Comparison of ENCODE assay signal across 8 mouse cellular contexts in genomic region chr12:56533501-56534310, GRCm38 (mm10). TPM values are rescaled to one million over a fixed set of nuclear protein-coding genes. Genes with fewer than 3 reads are reported as not detected.
DNase-seq lines count a peak whose midpoint lies in the region; ATAC-seq lines count a peak whose summit lies in the region.

No protein-coding gene starts in this region.

- H3K9ac ChIP-seq in intestine, embryonic 14.5 days (ENCODE audit: low read length): no peak overlapping the region
- H3K9ac ChIP-seq in intestine, embryonic 16.5 days (ENCODE audit: low read depth, low read length): no peak overlapping the region
- H3K9ac ChIP-seq in forebrain, embryonic 16.5 days (replicated peaks; ENCODE audit: low read depth, low read length): no peak overlapping the region
- peak overlapping the region; percentile 64 for H3K9ac ChIP-seq in midbrain, embryonic 13.5 days (replicated peaks)

- H3K27ac ChIP-seq in intestine, embryonic 14.5 days (ENCODE audit: low read depth): no peak overlapping the region
- no peak overlapping the region for H3K27ac ChIP-seq in intestine, embryonic 16.5 days (ENCODE audit: low read length)
- H3K27ac ChIP-seq in forebrain, embryonic 16.5 days (ENCODE audit: low read length): peak overlapping the region; percentile 53; the same call in 1 of the 2 replicates
- peak overlapping the region; percentile 56 for H3K27ac ChIP-seq in midbrain, embryonic 13.5 days

- H3K4me3 ChIP-seq in intestine, embryonic 14.5 days (ENCODE audit: low read depth, low read length): no peak overlapping the region
- no peak overlapping the region for H3K4me3 ChIP-seq in intestine, embryonic 16.5 days (ENCODE audit: low read length)
- peak overlapping the region; percentile 35 for H3K4me3 ChIP-seq in forebrain, embryonic 16.5 days (replicated peaks; ENCODE audit: low read length)
- peak overlapping the region; percentile 37 for H3K4me3 ChIP-seq in midbrain, embryonic 13.5 days (replicated peaks)

- no peaks in the 10 kb centered on the region for H3K9me3 ChIP-seq in intestine, embryonic 14.5 days (ENCODE audit: control insufficient read depth, low read length)
- no peaks in the 10 kb centered on the region for H3K9me3 ChIP-seq in intestine, embryonic 16.5 days (ENCODE audit: control insufficient read depth, low read length)
- no peaks in the 10 kb centered on the region for H3K9me3 ChIP-seq in forebrain, embryonic 16.5 days (ENCODE audit: control insufficient read depth, low read length)
- no peaks in the 10 kb centered on the region for H3K9me3 ChIP-seq in midbrain, embryonic 13.5 days

- H3K36me3 ChIP-seq in intestine, embryonic 14.5 days (ENCODE audit: control insufficient read depth, insufficient read depth, low read length): no peaks in the 10 kb centered on the region
- no peaks in the 10 kb centered on the region for H3K36me3 ChIP-seq in intestine, embryonic 16.5 days (ENCODE audit: control insufficient read depth, insufficient read depth, low read length)
- no peaks in the 10 kb centered on the region for H3K36me3 ChIP-seq in forebrain, embryonic 16.5 days (ENCODE audit: control insufficient read depth, insufficient read depth)
- H3K36me3 ChIP-seq in midbrain, embryonic 13.5 days: no peaks in the 10 kb centered on the region

- no peak overlapping the region for H3K4me2 ChIP-seq in intestine, embryonic 14.5 days (ENCODE audit: low read length)
- H3K4me2 ChIP-seq in intestine, embryonic 16.5 days (ENCODE audit: low read depth, low read length): no peak overlapping the region
- peak overlapping the region; percentile 30; the same call in 1 of the 2 replicates for H3K4me2 ChIP-seq in forebrain, embryonic 16.5 days (ENCODE audit: low read length)
- H3K4me2 ChIP-seq in midbrain, embryonic 13.5 days (replicated peaks): peak overlapping the region; percentile 43

- ATAC-seq in intestine, embryonic 14.5 days (replicated peaks; ENCODE audit: low FRiP score, low TSS enrichment, low read depth): no peak
- ATAC-seq in intestine, embryonic 16.5 days: no peak
- ATAC-seq in forebrain, embryonic 16.5 days: no peak
- no peak for ATAC-seq in midbrain, embryonic 13.5 days

- H3K4me1 ChIP-seq in intestine, embryonic 14.5 days (replicated peaks; ENCODE audit: control insufficient read depth, insufficient read depth, low read length): 0 out of 2 replicates have a peak, but pooled peaks cover 3% of the 10 kb centered on the region
- peaks cover 22% of the 10 kb centered on the region for H3K4me1 ChIP-seq in intestine, embryonic 16.5 days (ENCODE audit: control insufficient read depth, insufficient read depth, low read length)
- peaks cover 21% of the 10 kb centered on the region for H3K4me1 ChIP-seq in forebrain, embryonic 16.5 days (replicated peaks; ENCODE audit: control insufficient read depth, insufficient read depth, low read length)
- H3K4me1 ChIP-seq in midbrain, embryonic 13.5 days (replicated peaks): peaks cover 20% of the 10 kb centered on the region

- DNase-seq in intestine, embryonic 14.5 days (ENCODE audit: low spot score): peak; percentile 78
- DNase-seq in embryo, embryonic 11 days: peak; percentile 39
- no peak for DNase-seq in frontal cortex, postnatal 36 days (ENCODE audit: low spot score in 2 of 2)
- DNase-seq in cerebellum, adult 11 months: no peak
- DNase-seq in spleen, postnatal 10 days (ENCODE audit: low spot score in 2 of 2): no peak

- H3K27me3 ChIP-seq in intestine, embryonic 14.5 days (replicated peaks; ENCODE audit: control insufficient read depth, insufficient read depth, low read length): peaks cover 98% of the 10 kb centered on the region
- H3K27me3 ChIP-seq in intestine, embryonic 16.5 days (replicated peaks; ENCODE audit: control insufficient read depth, insufficient read depth, low read length): peaks cover 89% of the 10 kb centered on the region
- H3K27me3 ChIP-seq in forebrain, embryonic 16.5 days (replicated peaks; ENCODE audit: control insufficient read depth, insufficient read depth, low read length): peaks cover 76% of the 10 kb centered on the region
- peaks cover 94% of the 10 kb centered on the region for H3K27me3 ChIP-seq in midbrain, embryonic 13.5 days

- WGBS in intestine, embryonic 14.5 days: under 1% methylated on average over 51 of the region's 54 CpGs
- 1% methylated on average over 54 of the region's 54 CpGs for WGBS in intestine, embryonic 16.5 days
- under 1% methylated on average over 54 of the region's 54 CpGs for WGBS in forebrain, embryonic 16.5 days
- under 1% methylated on average over 54 of the region's 54 CpGs for WGBS in midbrain, embryonic 13.5 days

RNA-seq across cellular contexts. Expression of gene Nkx2-1, which starts 3.0 kb away (rescaled TPM):
- not detected in 2 replicates for polyA plus RNA-seq in intestine, embryonic 14.5 days (2014; fragmentation: Nextera tagmentation; extraction: Ambion mirVana)
- not detected in 2 replicates for polyA plus RNA-seq in intestine, embryonic 16.5 days (2015; fragmentation: Nextera tagmentation; extraction: Ambion mirVana)
- 4.7 and 8.1 TPM in 2 replicates for polyA plus RNA-seq in forebrain, embryonic 16.5 days (2015; fragmentation: Nextera tagmentation; extraction: Ambion mirVana)
- polyA plus RNA-seq in midbrain, embryonic 13.5 days (2015; fragmentation: Nextera tagmentation; extraction: Ambion mirVana): 6.2 and 9.2 TPM in 2 replicates

Comparison
In these comparisons a context has a peak if more than half of its experiments do, and no peak if none do; other contexts are left out.
1. DNase-seq: peak in intestine, embryonic 14.5 days (single experiment) and embryo, embryonic 11 days (single experiment); none in frontal cortex, postnatal 36 days (0 of 2), cerebellum, adult 11 months (single experiment) and spleen, postnatal 10 days (0 of 2).
2. H3K27ac ChIP-seq: peak in forebrain, embryonic 16.5 days (single experiment) and midbrain, embryonic 13.5 days (single experiment); none in intestine, embryonic 14.5 days (single experiment) and intestine, embryonic 16.5 days (single experiment).
3. H3K4me2 ChIP-seq: peak in forebrain, embryonic 16.5 days (single experiment) and midbrain, embryonic 13.5 days (single experiment); none in intestine, embryonic 14.5 days (single experiment) and intestine, embryonic 16.5 days (single experiment).
4. H3K4me3 ChIP-seq: peak in forebrain, embryonic 16.5 days (single experiment) and midbrain, embryonic 13.5 days (single experiment); none in intestine, embryonic 14.5 days (single experiment) and intestine, embryonic 16.5 days (single experiment).